Mouse (Mus musculus) heart, embryonic 12.5 days (tissue): ENCODE measurements around the gene Leprot. TPM values are rescaled to one million over a fixed set of nuclear protein-coding genes. Genes with fewer than 3 reads are reported as not detected.

Source experiments
- ATAC-seq: fragments of 200-750 bp; cut with Nextera tagmentation; 2 replicates; pipeline ENCODE4 v1.8.0; 2017; ENCODE audit warnings: moderate TSS enrichment, moderate library complexity; ENCODE audit not compliant: insufficient number of reproducible peaks, low FRiP score
- H3K27ac ChIP-seq: fragments of 300-500 bp; sonication (generic); 2 replicates; pipeline ENCODE4 v1.5.1; 2016; ENCODE audit warnings: mild to moderate bottlenecking, moderate library complexity; ENCODE audit not compliant: poor library complexity, severe bottlenecking
- H3K27me3 ChIP-seq: fragments of 300-500 bp; sonication (generic); replicated peaks from 2 replicates; pipeline ENCODE4 v1.6.1; 2016; ENCODE audit warnings: mild to moderate bottlenecking, moderate library complexity
- H3K36me3 ChIP-seq: fragments of 300-500 bp; sonication (generic); 2 replicates; pipeline ENCODE4 v1.6.1; 2016; ENCODE audit warnings: mild to moderate bottlenecking, moderate library complexity
- H3K4me1 ChIP-seq: fragments of 300-500 bp; sonication (generic); replicated peaks from 2 replicates; pipeline ENCODE4 v1.6.1; 2016; ENCODE audit warnings: mild to moderate bottlenecking
- H3K4me2 ChIP-seq: fragments of 300-500 bp; sonication (generic); 2 replicates; pipeline ENCODE4 v1.6.1; 2016; ENCODE audit warnings: mild to moderate bottlenecking, moderate library complexity
- H3K4me3 ChIP-seq: fragments of 300-500 bp; sonication (generic); 2 replicates; pipeline ENCODE4 v1.5.1; 2016; ENCODE audit warnings: mild to moderate bottlenecking
- H3K9ac ChIP-seq: fragments of 300-500 bp; sonication (generic); 2 replicates; pipeline ENCODE4 v1.6.1; 2016; ENCODE audit warnings: mild to moderate bottlenecking, moderate library complexity
- H3K9me3 ChIP-seq: fragments of 300-500 bp; sonication (generic); replicated peaks from 2 replicates; pipeline ENCODE4 v1.6.1; 2016; ENCODE audit warnings: mild to moderate bottlenecking, moderate library complexity
- WGBS: fragments of 180-500 bp; shearing (Covaris S2); methylation state at CpG from one replicate; pipeline ENCODE4 v1.1.7; 2016; 5-methylcytosine and 5-hydroxymethylcytosine counted together
- polyA plus RNA-seq: library from polyadenylated mRNA; unstranded; fragments of >200 nt; fragmentation: Nextera tagmentation; extraction: Ambion mirVana; gene quantifications from 2 replicates; pipeline ENCODE4 v1.2.1, GENCODE M21; 2016

Leprot gene
- polyA plus RNA-seq, 1 experiment from 2014 or later = 80.0 TPM

- Histone ChIP-seq H3K4me3 (no peak overlapping the region), H3K9me3 (no peaks in the 10 kb centered on the region), H3K4me1 (0 out of 2 replicates have a peak, but pooled peaks cover 4% of the 10 kb centered on the region), H3K36me3 (no peaks in the 10 kb centered on the region), H3K9ac (no peak overlapping the region), H3K27me3 (no peaks in the 10 kb centered on the region), H3K4me2 (no peak overlapping the region), H3K27ac (no peak overlapping the region)
- ATAC-seq = no peak
- WGBS = 66% methylated on average over 4 of the region's 4 CpGs
Observed at GRCm38 (mm10) chr4:101643216-101643615, 4.3 kb upstream of the Leprot start.

GRCm38 (mm10) chr4:101646857-101647195 lies 692 bp upstream of the Leprot start:
- peak; percentile 9 for ATAC-seq
- no peaks in the 10 kb centered on the region for H3K9me3 ChIP-seq

DNA sequence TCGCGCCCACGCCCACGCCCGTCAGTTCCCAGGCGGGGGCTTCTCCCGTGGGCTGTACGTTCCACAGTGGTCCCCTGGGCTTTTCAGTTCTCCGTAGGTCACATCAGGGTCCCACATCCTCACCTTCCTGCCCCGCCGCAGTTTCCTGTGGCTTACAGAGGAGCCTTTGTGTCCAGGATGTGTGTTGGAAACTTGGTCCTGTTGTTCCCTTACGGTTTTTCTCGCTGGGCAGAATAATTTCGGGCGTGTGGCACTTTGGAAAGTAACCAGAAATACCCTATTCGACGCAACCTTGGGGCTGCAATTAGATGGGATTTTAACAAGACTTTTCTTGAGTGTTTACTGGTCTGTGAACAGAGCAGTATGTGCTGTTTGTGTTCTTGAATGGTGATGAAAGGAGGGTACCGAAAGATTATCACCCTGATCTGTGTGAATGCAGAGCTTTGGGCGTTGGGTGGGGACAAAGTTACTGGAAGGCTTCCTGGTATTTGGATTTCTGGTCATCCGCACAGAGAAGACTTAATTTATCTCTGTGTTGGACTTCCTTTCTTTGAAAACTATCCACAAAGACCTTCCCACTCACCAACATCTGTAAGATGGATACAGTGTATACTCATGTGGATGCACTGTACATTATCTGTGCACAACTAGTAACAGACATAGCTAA lies 591 bp downstream of the Leprot start:
- WGBS = under 1% methylated on average over 20 of the region's 20 CpGs
- no peak; the same call in 1 of the 2 replicates for ATAC-seq

More at GRCm38 (mm10) chr4:101646857-101647195, 692 bp upstream of the Leprot start:
- Histone ChIP-seq H3K27me3 (no peaks in the 10 kb centered on the region), H3K4me1 (peaks cover 13% of the 10 kb centered on the region), H3K36me3 (no peaks in the 10 kb centered on the region), H3K9ac (peak overlapping the region; percentile 66), H3K27ac (peak overlapping the region; percentile 65), H3K4me3 (peak overlapping the region; percentile 72), H3K4me2 (peak overlapping the region; percentile 83)
- under 1% methylated on average over 8 of the region's 8 CpGs for WGBS

GRCm38 (mm10) chr4:101648745-101649144 lies 1.2 kb downstream of the Leprot start:
- H3K4me3 ChIP-seq = peak overlapping the region; percentile 72
- H3K27me3 ChIP-seq = no peaks in the 10 kb centered on the region
- H3K9me3 ChIP-seq = no peaks in the 10 kb centered on the region
- ATAC-seq = no peak
- 0 out of 2 replicates have a peak overlapping the region, but pooled peaks have one; percentile 93 for H3K9ac ChIP-seq
- 67% methylated on average over 1 of the region's 1 CpGs for WGBS
- H3K36me3 ChIP-seq = no peaks in the 10 kb centered on the region
- H3K4me1 ChIP-seq = peaks cover 13% of the 10 kb centered on the region
- peak overlapping the region; percentile 91; the same call in 1 of the 2 replicates for H3K27ac ChIP-seq
- H3K4me2 ChIP-seq = peak overlapping the region; percentile 71

More for the DNA sequence above, 591 bp downstream of the Leprot start:
- peaks cover 13% of the 10 kb centered on the region for H3K4me1 ChIP-seq
- peak overlapping the region; percentile 93 for H3K9ac ChIP-seq
- H3K27me3 ChIP-seq = no peaks in the 10 kb centered on the region
- H3K4me3 ChIP-seq = peak overlapping the region; percentile 72
- no peaks in the 10 kb centered on the region for H3K36me3 ChIP-seq
- no peaks in the 10 kb centered on the region for H3K9me3 ChIP-seq
- peak overlapping the region; percentile 91 for H3K27ac ChIP-seq
- H3K4me2 ChIP-seq = peak overlapping the region; percentile 71

DNA sequence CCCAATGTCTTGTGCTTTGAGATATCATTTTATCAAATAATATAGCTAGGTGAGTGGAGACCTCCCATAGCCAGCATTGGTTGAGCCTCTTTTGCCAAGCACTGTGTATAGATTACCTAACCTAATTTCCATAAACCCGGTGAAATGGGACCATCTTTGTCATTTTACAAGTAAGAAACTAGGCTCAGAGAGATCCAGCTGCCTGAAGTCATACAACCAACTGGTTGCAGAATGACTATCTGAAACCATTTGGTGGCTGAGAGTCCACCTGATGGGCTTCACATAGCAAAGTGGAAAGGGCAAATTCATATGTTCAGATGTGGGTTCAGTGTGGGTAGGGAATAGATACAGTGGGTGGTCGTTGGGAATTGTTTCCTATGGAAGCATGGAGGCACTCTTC lies 3.4 kb downstream of the Leprot start:
- no peak overlapping the region for H3K4me3 ChIP-seq
- no peaks in the 10 kb centered on the region; the same call in 1 of the 2 replicates for H3K36me3 ChIP-seq
- no peak overlapping the region for H3K27ac ChIP-seq
- no peaks in the 10 kb centered on the region for H3K27me3 ChIP-seq
- H3K4me1 ChIP-seq = peaks cover 17% of the 10 kb centered on the region
- H3K9ac ChIP-seq = no peak overlapping the region
- no peak for ATAC-seq
- no peak overlapping the region for H3K4me2 ChIP-seq
- 79% methylated on average over 2 of the region's 2 CpGs for WGBS
- H3K9me3 ChIP-seq = no peaks in the 10 kb centered on the region

GRCm38 (mm10) chr4:101654256-101654655 lies 6.7 kb downstream of the Leprot start:
- no peak overlapping the region for H3K27ac ChIP-seq
- peaks cover 15% of the 10 kb centered on the region for H3K36me3 ChIP-seq
- H3K27me3 ChIP-seq = no peaks in the 10 kb centered on the region
- no peak overlapping the region for H3K9ac ChIP-seq
- H3K4me1 ChIP-seq = peaks cover 13% of the 10 kb centered on the region
- H3K4me2 ChIP-seq = no peak overlapping the region
- no peak overlapping the region for H3K4me3 ChIP-seq
- no peaks in the 10 kb centered on the region for H3K9me3 ChIP-seq
- no peak for ATAC-seq
- WGBS = 85% methylated on average over 6 of the region's 6 CpGs

DNA sequence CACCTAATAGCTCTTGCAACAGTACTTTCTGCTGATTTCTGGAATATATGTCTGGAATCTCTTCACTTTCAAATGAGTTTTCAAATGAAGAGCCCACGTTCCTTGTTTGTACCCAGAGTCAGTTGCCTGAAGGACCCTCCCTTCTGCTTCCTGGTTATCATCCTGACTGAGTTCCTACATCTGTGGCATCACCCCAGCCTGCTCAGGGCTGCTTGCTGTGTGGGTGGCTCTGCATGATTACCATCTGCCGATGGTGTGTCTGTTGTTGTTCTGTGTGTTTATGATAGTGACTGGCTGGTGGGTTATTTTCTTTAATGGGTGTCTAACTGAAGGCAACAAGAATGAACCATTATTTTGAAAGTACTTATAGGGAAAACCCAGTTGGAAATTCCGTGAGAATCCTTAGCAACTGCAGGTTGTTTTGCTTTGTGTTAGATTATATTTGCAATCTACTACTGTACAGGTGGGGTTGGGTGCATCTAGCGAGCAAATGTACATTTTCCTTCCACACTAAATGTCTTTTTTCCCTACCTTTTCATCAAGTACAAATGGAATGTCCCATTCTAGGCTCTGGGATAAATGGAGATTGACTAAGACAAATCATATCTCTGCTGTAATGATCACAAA lies 7.4 kb downstream of the Leprot start:
- Histone ChIP-seq H3K4me1 (peaks cover 7% of the 10 kb centered on the region), H3K27ac (no peak overlapping the region), H3K4me3 (no peak overlapping the region), H3K9me3 (no peaks in the 10 kb centered on the region), H3K36me3 (peaks cover 21% of the 10 kb centered on the region), H3K27me3 (no peaks in the 10 kb centered on the region), H3K9ac (no peak overlapping the region), H3K4me2 (no peak overlapping the region)
- ATAC-seq = peak; percentile 53; the same call in 1 of the 2 replicates
- WGBS = 69% methylated on average over 4 of the region's 4 CpGs

GRCm38 (mm10) chr4:101655415-101655790 lies 7.9 kb downstream of the Leprot start:
- Histone ChIP-seq H3K4me2 (no peak overlapping the region), H3K27ac (no peak overlapping the region), H3K9ac (no peak overlapping the region), H3K4me1 (peaks cover 7% of the 10 kb centered on the region), H3K4me3 (no peak overlapping the region), H3K27me3 (no peaks in the 10 kb centered on the region), H3K9me3 (no peaks in the 10 kb centered on the region), H3K36me3 (peaks cover 24% of the 10 kb centered on the region)
- 72% methylated on average over 7 of the region's 7 CpGs for WGBS
- ATAC-seq = no peak

- Histone ChIP-seq H3K27me3 (no peaks in the 10 kb centered on the region), H3K27ac (no peak overlapping the region), H3K9ac (no peak overlapping the region), H3K4me3 (no peak overlapping the region), H3K9me3 (no peaks in the 10 kb centered on the region), H3K4me1 (peaks cover 7% of the 10 kb centered on the region), H3K36me3 (peaks cover 29% of the 10 kb centered on the region), H3K4me2 (no peak overlapping the region)
- WGBS = 78% methylated on average over 15 of the region's 15 CpGs
- ATAC-seq = no peak
Observed at GRCm38 (mm10) chr4:101656056-101656455, 8.5 kb downstream of the Leprot start.

DNA sequence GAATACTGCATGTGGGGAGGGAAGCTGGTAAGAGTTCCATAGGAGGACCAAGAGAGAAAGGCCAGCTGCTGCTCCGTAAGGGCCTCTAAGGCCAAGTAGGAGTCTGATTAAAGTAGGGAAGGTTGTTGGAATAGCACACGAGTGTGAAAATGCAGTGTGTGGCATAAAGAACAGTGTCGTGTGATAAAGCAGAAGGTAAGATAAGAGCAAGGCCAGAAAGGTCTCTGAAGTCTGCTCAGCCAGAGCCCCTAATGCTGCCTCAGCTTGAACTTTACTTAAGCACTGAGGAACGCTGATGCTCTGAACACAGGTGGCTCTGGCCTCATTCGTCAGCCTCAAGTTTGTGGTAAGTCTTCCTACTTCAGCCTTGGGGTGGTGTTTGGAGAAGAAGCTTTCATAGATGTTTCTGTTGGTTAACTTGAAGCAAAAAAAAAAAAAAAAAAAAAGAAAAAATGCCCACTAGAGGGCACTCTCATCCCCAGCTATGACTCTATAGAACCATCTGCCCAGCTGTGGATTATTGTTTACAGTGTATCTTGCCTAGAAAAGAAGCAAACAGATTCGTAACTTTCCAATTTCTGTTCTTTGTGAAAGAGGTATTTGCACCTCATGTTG lies 9.5 kb downstream of the Leprot start:
- H3K36me3 ChIP-seq = peaks cover 39% of the 10 kb centered on the region
- WGBS = 30% methylated on average over 6 of the region's 6 CpGs
- H3K27me3 ChIP-seq = no peaks in the 10 kb centered on the region
- H3K4me1 ChIP-seq = peaks cover 7% of the 10 kb centered on the region
- H3K4me2 ChIP-seq = no peak overlapping the region
- no peak for ATAC-seq
- no peak overlapping the region for H3K4me3 ChIP-seq
- H3K9ac ChIP-seq = no peak overlapping the region
- no peaks in the 10 kb centered on the region for H3K9me3 ChIP-seq
- no peak overlapping the region for H3K27ac ChIP-seq

GRCm38 (mm10) chr4:101664160-101664750 lies 16.7 kb downstream of the Leprot start:
- no peaks in the 10 kb centered on the region for H3K4me1 ChIP-seq
- ATAC-seq = no peak
- H3K4me2 ChIP-seq = no peak overlapping the region
- H3K27ac ChIP-seq = no peak overlapping the region
- H3K9me3 ChIP-seq = peaks cover 11% of the 10 kb centered on the region
- 66% methylated on average over 9 of the region's 9 CpGs for WGBS
- H3K9ac ChIP-seq = no peak overlapping the region
- H3K36me3 ChIP-seq = peaks cover 39% of the 10 kb centered on the region
- no peaks in the 10 kb centered on the region for H3K27me3 ChIP-seq
- H3K4me3 ChIP-seq = no peak overlapping the region
